Mouse (Mus musculus) T-helper 2 cell (primary cell): ENCODE measurements at regions not wholly inside any gene's neighbourhood (a gene's known extent, or its start where the extent isn't known, plus 50 kb on each side); places are given as distances from the start of the nearest gene placed in this dataset.

Source experiments
- in situ Hi-C: fragments of 300-600 bp; cut with MboI, MseI; formaldehyde crosslinking; loops from one replicate; pipeline ENCODE4 v1.15.1; 2025; ENCODE audit warnings: high pct_unique_total_duplicates

GRCm38 (mm10) chr2:137598136-137598535, 481.7 kb upstream of the Jag1 start:
- in situ Hi-C loops: no loop called here

- in situ Hi-C loops: no loop called here
Observed at GRCm38 (mm10) chr2:137594509-137594908, 478.1 kb upstream of the Jag1 start.

DNA sequence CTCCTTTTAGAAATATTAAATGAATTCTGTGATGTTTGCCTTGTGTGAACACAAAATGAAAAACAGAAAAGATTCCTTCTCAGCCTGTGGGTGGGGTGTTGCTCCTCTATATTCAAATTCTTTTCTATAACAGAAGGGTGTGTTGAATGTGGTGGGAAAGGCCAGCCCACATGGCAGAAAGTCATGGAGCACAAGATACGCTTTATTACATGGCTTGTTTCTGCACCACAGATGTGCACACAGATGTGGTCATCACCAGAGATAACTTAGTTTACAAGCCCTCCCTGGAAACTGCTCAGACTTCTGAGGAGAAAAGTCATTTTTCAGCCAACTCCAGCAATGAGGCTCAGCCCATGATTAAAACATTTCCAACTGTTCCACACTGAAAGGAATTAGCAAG, 475.1 kb upstream of the Jag1 start:
- in situ Hi-C loops: no loop called here

DNA sequence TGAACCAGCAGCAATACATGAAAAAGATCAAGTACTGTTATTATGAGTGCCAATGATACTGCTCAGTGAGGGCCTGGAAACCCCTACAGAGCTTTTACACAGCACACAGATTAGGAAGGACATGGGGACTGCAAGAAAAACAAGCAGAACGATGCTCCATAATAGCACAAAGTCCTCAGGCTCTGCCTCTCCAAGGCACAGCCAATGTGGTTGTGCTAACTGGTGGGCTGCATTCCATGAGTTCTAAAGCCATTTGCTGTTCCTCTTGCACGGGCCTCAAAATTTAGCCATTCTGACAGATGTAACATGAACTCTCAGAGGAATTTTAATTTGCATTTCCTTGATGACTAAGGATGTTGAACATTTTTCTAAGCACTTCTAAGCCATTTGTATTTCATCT, 465.0 kb upstream of the Jag1 start:
- in situ Hi-C loops: no loop called here

- in situ Hi-C loops: no loop called here
Observed at GRCm38 (mm10) chr2:137575750-137576149, 459.3 kb upstream of the Jag1 start.

DNA sequence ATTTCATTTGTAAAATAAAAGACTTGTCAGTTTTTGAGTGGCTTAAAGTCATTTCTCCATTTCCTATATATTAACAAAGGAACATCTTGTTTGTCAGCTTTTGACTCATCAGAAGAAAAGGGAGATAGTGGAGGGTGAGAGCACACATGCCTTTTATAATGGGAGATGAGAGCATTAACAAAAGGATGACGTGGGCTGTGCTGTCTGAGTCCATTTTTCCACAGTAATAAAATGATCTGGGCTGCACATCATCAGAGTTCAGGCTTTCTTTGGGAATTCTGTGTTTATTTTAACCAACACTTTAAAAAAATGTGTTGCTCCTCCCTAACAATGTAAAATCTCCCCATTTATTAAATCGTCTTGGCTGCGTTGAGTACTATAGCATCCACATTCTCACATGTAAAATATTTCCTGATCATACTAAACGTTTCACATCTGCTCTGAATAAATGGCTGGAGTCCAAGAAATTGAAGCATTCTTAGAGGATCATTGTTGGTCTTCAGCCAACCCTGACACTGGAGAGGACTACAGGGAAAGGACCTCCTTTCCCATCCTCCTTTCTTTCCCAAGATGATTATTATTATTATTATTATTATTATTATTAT, 458.5 kb upstream of the Jag1 start:
- in situ Hi-C loops: no loop called here

GRCm38 (mm10) chr2:137571146-137571545, 454.7 kb upstream of the Jag1 start:
- in situ Hi-C loops: no loop called here

DNA sequence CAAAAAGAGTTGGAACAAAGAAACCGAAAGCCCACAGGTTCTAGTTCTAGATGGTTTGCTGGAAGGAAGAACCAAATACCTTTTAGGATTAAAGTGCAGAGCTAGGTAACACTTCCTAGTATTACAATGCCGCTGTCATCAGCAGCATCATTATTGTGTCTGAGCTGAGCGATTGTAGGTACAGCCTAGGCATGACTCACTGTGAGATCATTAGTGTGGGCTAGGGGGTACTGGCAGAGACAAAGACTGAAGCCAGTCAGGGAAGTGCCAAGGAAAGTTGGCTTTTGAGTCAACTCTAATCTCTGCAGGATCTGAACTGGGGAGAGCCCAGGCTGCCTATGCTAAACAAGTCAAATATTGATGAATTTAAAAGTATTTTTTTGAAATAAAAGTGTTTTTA, 450.2 kb upstream of the Jag1 start:
- in situ Hi-C loops: no loop called here

DNA sequence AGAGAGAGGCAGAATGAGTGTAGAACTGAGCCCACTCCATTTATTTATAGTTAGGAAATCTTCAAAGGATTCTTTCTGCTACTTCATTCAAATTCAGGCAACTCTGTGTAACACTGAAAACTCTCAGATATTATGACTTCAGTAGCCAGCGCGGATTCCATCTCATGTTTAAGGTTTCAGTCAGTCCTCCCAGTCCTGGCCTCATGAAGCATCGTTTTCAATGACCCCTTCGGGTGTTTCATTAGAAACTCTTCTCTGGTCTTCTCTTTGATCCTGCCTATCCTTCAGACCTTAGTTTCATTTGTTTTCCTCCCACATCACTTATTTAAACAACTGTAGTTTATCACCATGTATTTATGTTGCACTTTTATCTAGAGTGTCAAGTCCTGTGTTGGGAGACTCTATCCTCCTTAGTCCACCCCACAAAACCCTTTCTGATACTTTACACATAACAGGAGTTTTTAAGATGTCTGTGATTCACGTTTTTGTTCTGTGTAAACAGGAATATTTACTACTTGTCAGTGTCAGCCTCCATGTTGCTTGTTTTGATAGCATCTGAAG, 447.7 kb upstream of the Jag1 start:
- in situ Hi-C loops: no loop called here

GRCm38 (mm10) chr2:137560366-137560765, 443.9 kb upstream of the Jag1 start:
- in situ Hi-C loops: no loop called here

GRCm38 (mm10) chr2:137553871-137554270, 437.4 kb upstream of the Jag1 start:
- in situ Hi-C loops: no loop called here

DNA sequence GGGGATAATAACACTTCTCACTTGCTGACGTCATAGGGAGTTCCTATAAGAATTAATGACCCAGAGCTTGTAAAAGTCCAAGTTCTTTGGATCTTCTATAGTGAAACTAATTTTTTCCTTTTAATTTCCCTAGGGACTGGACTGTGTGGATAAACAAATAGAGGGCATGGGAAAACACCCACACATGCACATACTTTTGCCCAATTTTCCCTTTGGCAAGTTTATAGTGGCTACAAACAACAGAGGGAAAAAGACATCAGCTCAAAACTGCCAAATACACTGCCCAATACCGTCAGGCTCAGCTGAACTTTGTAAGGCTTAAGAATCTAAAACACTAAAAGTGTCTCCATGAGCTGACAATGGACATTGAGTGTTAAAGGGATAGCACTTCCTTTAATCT, 420.1 kb upstream of the Jag1 start:
- in situ Hi-C loops: no loop called here

DNA sequence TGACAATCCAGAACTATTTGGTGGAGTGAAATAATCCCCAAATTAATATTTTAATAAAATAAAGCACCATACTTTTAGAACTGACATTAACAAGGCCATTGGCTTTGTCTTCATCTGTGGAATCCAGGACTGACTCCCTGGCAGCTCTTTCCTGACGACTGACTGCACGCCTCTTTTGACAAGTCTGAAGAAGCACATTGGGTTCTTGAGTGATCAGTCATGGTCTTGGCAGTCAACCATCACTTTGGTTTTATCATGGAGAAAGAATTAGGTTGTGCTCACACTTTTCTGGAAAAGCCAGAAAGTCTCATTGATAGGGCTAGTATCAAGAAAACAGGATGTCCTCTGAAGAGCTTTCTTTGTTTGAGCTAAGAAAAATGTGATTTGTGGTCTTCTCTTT, 399.8 kb upstream of the Jag1 start:
- in situ Hi-C loops: no loop called here

DNA sequence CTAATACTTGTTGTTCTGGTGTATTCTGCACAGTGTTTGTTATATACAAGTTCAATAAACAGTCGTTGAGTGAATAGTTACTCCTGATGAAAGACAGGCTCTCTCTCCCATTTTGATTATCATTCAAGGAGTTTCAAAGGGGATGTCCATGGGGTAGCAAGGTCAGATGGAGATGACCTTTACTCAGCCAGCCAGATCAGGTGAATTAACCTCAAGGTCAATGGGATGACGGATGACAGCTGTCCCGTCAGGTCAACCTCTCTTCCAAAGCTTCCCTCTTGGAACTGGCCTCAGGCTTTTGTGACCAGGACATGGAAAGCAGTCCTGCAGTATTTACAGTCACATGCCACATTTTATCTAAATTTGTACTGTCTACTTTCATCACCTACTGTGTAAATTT, 398.6 kb upstream of the Jag1 start:
- in situ Hi-C loops: no loop called here

GRCm38 (mm10) chr2:137513895-137514506, 397.6 kb upstream of the Jag1 start:
- in situ Hi-C loops: no loop called here

DNA sequence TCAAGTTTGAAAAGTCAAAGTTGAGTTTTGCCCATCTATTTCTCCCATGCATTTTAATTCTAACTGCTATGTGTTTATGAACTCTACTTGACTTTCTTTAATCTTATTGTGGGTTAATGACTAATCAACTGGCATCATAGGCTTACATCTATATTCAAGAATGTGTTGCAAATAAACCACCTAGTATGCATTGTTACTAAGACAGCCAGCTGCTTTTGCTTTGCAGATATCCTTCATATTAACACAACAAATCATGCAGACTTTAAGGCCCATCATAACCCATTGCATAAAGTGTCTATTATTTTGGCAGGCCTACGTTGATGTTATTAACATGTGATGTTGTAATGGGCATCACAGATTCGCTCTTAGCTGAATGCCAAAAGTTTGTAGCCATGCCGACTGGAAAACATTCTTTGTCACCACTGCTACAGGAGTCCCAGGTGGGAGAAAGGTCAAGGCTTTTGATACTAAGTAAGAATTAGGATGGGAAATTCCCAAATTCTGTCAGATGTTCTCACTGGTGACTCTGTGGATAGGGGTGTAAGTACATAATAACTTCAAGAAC, 394.3 kb upstream of the Jag1 start:
- in situ Hi-C loops: no loop called here

- in situ Hi-C loops: no loop called here
Observed at GRCm38 (mm10) chr2:137501236-137501635, 384.8 kb upstream of the Jag1 start.

DNA sequence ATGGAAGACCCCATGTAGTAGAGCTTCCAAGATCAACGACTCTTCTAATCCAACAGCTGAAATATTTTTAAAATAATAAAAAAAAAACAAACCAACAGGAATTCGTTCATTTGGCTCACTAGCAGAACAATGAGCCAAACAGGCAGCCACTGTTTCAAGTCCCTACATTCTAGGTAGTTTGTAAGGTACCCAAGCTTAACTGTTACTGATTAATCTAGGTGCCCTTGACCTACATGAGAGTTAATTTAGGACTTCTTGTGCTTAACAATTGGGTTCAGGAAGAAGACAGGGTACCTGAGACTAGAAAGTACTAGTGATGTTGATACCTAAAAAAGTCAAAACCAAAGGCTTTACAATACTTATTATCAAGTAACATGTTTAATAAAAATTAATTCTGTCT, 381.2 kb upstream of the Jag1 start:
- in situ Hi-C loops: no loop called here

DNA sequence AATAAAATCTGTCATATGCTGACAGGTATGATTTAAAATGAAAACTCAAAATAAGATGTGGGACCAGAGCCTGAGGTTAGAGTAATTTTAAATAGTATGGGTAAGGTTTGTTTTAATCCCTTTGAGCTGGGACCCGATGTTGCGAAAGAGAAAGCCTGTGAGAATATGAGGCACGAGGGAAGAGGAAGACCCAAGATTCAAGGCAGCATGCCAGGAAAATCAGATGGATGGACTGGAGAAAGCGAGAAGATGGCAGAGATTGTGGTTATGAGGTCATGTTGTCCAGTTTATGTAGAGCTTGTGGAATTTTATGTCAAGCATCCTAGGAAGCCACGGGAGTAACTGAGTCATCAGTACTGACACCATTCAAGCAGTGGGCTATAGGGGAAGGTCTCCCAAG, 377.2 kb upstream of the Jag1 start:
- in situ Hi-C loops: no loop called here

DNA sequence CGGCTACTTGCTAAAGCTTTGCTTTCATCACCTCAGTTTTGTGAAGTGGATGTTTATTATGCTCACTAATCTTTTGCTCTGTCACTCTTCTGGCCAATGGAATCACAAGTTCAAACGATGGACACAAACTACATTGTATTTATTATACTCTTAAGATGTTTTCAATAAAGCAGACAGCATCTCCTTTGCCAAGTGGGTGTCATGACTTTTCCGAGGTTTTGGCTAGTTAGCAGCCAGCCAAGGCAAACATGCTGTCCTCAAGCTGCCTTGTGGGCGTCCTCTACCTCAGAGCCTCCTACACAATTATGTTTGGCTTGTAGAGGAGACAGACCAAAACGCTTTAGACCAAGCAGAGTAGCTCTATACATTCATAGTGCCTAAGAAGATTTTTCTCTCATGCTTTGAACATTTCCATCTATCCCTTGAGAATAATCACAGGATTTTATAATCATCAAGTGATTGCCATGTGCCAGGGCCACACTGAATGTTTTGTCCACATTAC, 372.8 kb upstream of the Jag1 start:
- in situ Hi-C loops: no loop called here

GRCm38 (mm10) chr2:137468769-137469168, 352.3 kb upstream of the Jag1 start:
- in situ Hi-C loops: no loop called here

DNA sequence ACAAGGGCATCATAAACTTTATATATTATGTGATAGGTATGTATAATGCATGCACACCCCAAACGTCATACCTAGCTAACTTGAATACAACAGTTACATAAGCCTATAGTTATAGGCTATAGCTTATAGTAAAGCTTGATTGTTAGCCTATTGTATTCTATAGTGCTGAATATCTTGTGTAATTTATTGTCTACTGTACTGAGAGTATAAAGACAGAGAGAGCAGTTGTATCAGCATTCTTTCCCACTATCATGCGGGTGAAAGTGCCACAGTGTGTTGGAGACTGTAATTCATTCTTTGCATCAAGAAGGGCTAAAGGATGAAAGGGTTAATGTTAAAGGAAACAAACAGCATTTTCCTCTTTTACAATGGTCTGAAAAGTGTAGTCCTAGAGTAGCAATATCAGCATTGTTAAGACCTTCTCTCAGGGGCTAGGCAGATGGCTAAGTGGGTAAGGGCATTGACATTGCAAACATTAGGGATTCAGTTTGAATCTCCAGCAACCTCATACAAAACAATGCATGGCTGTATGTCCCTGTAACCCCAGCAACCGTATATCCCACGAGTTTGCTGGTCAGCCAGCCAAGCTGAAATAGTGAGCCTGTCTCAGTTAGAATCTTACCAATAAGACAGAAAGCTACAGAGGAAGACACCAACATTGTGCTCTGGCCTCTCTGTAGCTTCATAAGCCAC, 340.8 kb upstream of the Jag1 start:
- in situ Hi-C loops: no loop called here

- in situ Hi-C loops: no loop called here
Observed at GRCm38 (mm10) chr2:137456436-137456835, 340.0 kb upstream of the Jag1 start.
